Mouse (Mus musculus) CH12.LX (cell line): Measurements from ENCODE around the gene Olfr1412. TPM values are rescaled to one million over a fixed set of nuclear protein-coding genes. Genes with fewer than 3 reads are reported as not detected.

Experiments used
- DNase-seq: peaks from one replicate; pipeline ENCODE4 v3.0.0-alpha.2; 2013; ENCODE audit errors: extremely low read depth
- H3K27ac ChIP-seq: 2 replicates; pipeline ENCODE4 v1.5.1; 2012; ENCODE audit warnings: low read depth, mild to moderate bottlenecking, control low read depth, moderate library complexity; ENCODE audit not compliant: insufficient read depth
- H3K27me3 ChIP-seq: replicated peaks from 2 replicates; pipeline ENCODE3; 2012; ENCODE audit warnings: inconsistent platforms
- H3K36me3 ChIP-seq, 2 experiments: replicated peaks in 1 of 2; 2 replicates each; pipeline versions ENCODE3 to v1.6.1; 2012; ENCODE audit warnings: inconsistent platforms in 1 of 2, low read length in 1 of 2, mild to moderate bottlenecking in 1 of 2, mixed read lengths in 1 of 2, moderate library complexity in 1 of 2; ENCODE audit not compliant: control insufficient read depth in 1 of 2, insufficient read depth in 1 of 2
- H3K4me1 ChIP-seq, 2 experiments: 2 replicates each; pipeline ENCODE4 v1.6.1; 2012; ENCODE audit warnings: inconsistent platforms in 1 of 2, moderate library complexity in 1 of 2; ENCODE audit not compliant: insufficient read depth in 2 of 2, control insufficient read depth in 1 of 2
- H3K4me2 ChIP-seq: 2 replicates; pipeline ENCODE4 v1.6.1; 2012; ENCODE audit warnings: low read depth, mild to moderate bottlenecking, control low read depth; ENCODE audit not compliant: poor library complexity, insufficient read depth, severe bottlenecking
- H3K4me3 ChIP-seq, 3 experiments: fragments of 150-350 bp in 1 of 3; sonication (generic) in 1 of 3; replicated peaks in 1 of 3; 2 replicates each; pipeline versions ENCODE3 to v1.5.1; 2011 to 2012; ENCODE audit warnings: low read depth in 2 of 3, low read length in 2 of 3, mild to moderate bottlenecking in 2 of 3, moderate library complexity in 2 of 3, control low read depth in 1 of 3, improper control_type of control experiment in 1 of 3, inconsistent platforms in 1 of 3, mixed read lengths in 1 of 3; ENCODE audit not compliant: poor library complexity in 1 of 3
- H3K79me2 ChIP-seq: replicated peaks from 2 replicates; pipeline ENCODE4 v1.6.1; 2012; ENCODE audit warnings: mild to moderate bottlenecking, moderate library complexity; ENCODE audit not compliant: control insufficient read depth, poor library complexity, insufficient read depth, severe bottlenecking; ENCODE audit errors: extremely low read depth
- H3K9ac ChIP-seq: 2 replicates; pipeline ENCODE4 v1.6.1; 2012; ENCODE audit warnings: low read depth, mild to moderate bottlenecking, control low read depth, moderate library complexity; ENCODE audit not compliant: insufficient read depth
- H3K9me3 ChIP-seq: replicated peaks from 2 replicates; pipeline ENCODE3; 2012; ENCODE audit warnings: low read length, inconsistent platforms, mixed read lengths
- BHLHE40 ChIP-seq: IDR thresholded peaks from 2 replicates; pipeline ENCODE4 v1.6.1; 2011; ENCODE audit warnings: mild to moderate bottlenecking, low read depth, low read length, improper control_type of control experiment
- CHD1 ChIP-seq: IDR thresholded peaks from 2 replicates; pipeline ENCODE4 v1.6.1; 2012; ENCODE audit warnings: low read depth, low read length, improper control_type of control experiment, inconsistent platforms
- CHD2 ChIP-seq: IDR thresholded peaks from 2 replicates; pipeline ENCODE4 v1.6.1; 2011; ENCODE audit warnings: low read length, improper control_type of control experiment
- CTCF ChIP-seq, 2 experiments: IDR thresholded peaks in 1 of 2; conservative IDR thresholded peaks in 1 of 2; 2 replicates each; pipeline ENCODE4 v1.5.1; 2011 to 2012; ENCODE audit warnings: low read depth in 2 of 2, low read length in 2 of 2, improper control_type of control experiment in 1 of 2, inconsistent platforms in 1 of 2, mild to moderate bottlenecking in 1 of 2, moderate library complexity in 1 of 2
- E2F4 ChIP-seq: IDR thresholded peaks from 2 replicates; pipeline ENCODE4 v1.6.1; 2011; ENCODE audit warnings: low read depth, low read length, improper control_type of control experiment; ENCODE audit not compliant: insufficient replicate concordance
- ETS1 ChIP-seq: conservative IDR thresholded peaks from 2 replicates; pipeline ENCODE4 v1.6.1; 2012; ENCODE audit warnings: low read depth, mild to moderate bottlenecking, inconsistent platforms, low read length, improper control_type of control experiment, moderate library complexity
- IRF4 ChIP-seq: IDR thresholded peaks from 2 replicates; pipeline ENCODE4 v1.6.1; 2014; ENCODE audit warnings: low read depth, mild to moderate bottlenecking, inconsistent platforms, low read length, improper control_type of control experiment
- JUN ChIP-seq: IDR thresholded peaks from 2 replicates; pipeline ENCODE4 v1.6.1; 2011; ENCODE audit warnings: low read depth, mild to moderate bottlenecking, low read length, improper control_type of control experiment, moderate library complexity; ENCODE audit not compliant: insufficient read depth
- MAX ChIP-seq: IDR thresholded peaks from 2 replicates; pipeline ENCODE4 v1.6.1; 2011; ENCODE audit warnings: low read length, improper control_type of control experiment
- MEF2A ChIP-seq: IDR thresholded peaks from 2 replicates; pipeline ENCODE4 v1.6.1; 2014; ENCODE audit warnings: low read depth, mild to moderate bottlenecking, inconsistent platforms, low read length, improper control_type of control experiment, borderline replicate concordance
- MXI1 ChIP-seq: IDR thresholded peaks from 2 replicates; pipeline ENCODE4 v1.6.1; 2011; ENCODE audit warnings: mild to moderate bottlenecking, low read depth, low read length, improper control_type of control experiment
- MYC ChIP-seq: IDR thresholded peaks from 2 replicates; pipeline ENCODE4 v1.6.1; 2011; ENCODE audit warnings: low read depth, mild to moderate bottlenecking, improper control_type of control experiment, low read length
- NELFE ChIP-seq: IDR thresholded peaks from 2 replicates; pipeline ENCODE4 v1.6.1; 2011; ENCODE audit warnings: low read depth, low read length, improper control_type of control experiment
- POLR2A ChIP-seq: IDR thresholded peaks from 2 replicates; pipeline ENCODE4 v1.6.1; 2011; ENCODE audit warnings: low read depth, mild to moderate bottlenecking, improper control_type of control experiment, low read length
- POLR2AphosphoS2 ChIP-seq: IDR thresholded peaks from 2 replicates; pipeline ENCODE4 v1.6.1; 2011; ENCODE audit warnings: low read depth, low read length, improper control_type of control experiment
- SIN3A ChIP-seq: IDR thresholded peaks from 2 replicates; pipeline ENCODE4 v1.6.1; 2012; ENCODE audit warnings: low read length, improper control_type of control experiment, inconsistent platforms
- USF1 ChIP-seq: IDR thresholded peaks from 2 replicates; pipeline ENCODE4 v1.6.1; 2014; ENCODE audit warnings: low read depth, mild to moderate bottlenecking, inconsistent platforms, low read length, improper control_type of control experiment
- USF2 ChIP-seq: conservative IDR thresholded peaks from 2 replicates; pipeline ENCODE4 v1.6.1; 2011; ENCODE audit warnings: low read depth, low read length, improper control_type of control experiment
- ZKSCAN1 ChIP-seq: IDR thresholded peaks from 2 replicates; pipeline ENCODE4 v1.6.1; 2012; ENCODE audit warnings: low read depth, inconsistent platforms, low read length, improper control_type of control experiment, borderline replicate concordance
- ZMIZ1 ChIP-seq: IDR thresholded peaks from 2 replicates; pipeline ENCODE4 v1.6.1; 2012; ENCODE audit warnings: low read depth, mild to moderate bottlenecking, inconsistent platforms, low read length, improper control_type of control experiment
- ZNF384 ChIP-seq: IDR thresholded peaks from 2 replicates; pipeline ENCODE4 v1.6.1; 2012; ENCODE audit warnings: low read depth, low read length, improper control_type of control experiment, inconsistent platforms
- dilution Hi-C: fragments of 300-500 bp; cut with MboI; formaldehyde crosslinking; loops from 2 replicates; pipeline ENCODE4 v1.14.3; 2020; ENCODE audit warnings: low sequenced_read_pairs; ENCODE audit not compliant: extremely low pct_unique_long_range_greater_than_20kb, extremely low pct_ligation_motif_present
- in situ Hi-C: fragments of 300-500 bp; cut with MboI; formaldehyde crosslinking; loops from 3 replicates; pipeline ENCODE4 v1.14.3; 2019; ENCODE audit warnings: low sequenced_read_pairs, low pct_ligation_motif_present, low pct_unique_long_range_greater_than_20kb, mixed read lengths
- polyA plus RNA-seq: library from polyadenylated mRNA; unstranded; fragments of >175 nt; gene quantifications from 2 replicates; pipeline ENCODE4 v1.2.1, GENCODE M21; 2012; ENCODE audit warnings: low read depth; ENCODE audit not compliant: insufficient read length
- total RNA-seq, 2 experiments: library from RNA; depleted of rRNA; stranded (reverse); fragments of 300-350 nt in 1 of 2; fragments of >200 nt in 1 of 2; gene quantifications; 2 replicates each; pipeline ENCODE4 v1.2.3; 2012 to 2014

The Olfr1412 gene
- total and polyA plus RNA-seq, 3 experiments: not detected

DNA sequence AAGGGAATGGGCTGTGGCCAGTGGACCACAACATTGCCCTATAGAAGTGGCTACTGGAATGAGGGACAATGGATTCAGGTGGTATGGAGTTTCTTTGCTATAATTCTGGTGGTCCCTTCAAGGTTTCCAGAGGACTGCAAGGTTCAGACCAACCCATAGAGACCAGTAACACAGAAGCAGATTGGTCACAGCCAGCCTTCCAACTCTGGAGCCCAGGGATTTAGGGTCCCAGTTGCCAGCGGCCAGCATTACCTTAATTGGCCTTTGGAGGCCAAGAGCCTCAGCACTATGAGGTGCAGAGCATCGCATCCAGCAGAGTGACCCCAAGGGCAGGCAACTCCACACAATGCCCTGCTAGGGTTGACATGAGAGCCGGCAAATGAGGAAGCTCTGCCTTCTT lies 14.6 kb upstream of the Olfr1412 start, which contains the start of gene Olfr1413:
TSS of gene Olfr1413 (plus strand) at position 301 of the 400 bp plus-strand sequence.
- Histone ChIP-seq H3K4me2 (no peak within 1 kb of the TSS), H3K9me3 (no peaks in the 10 kb centered on the region), H3K9ac (no peak within 1 kb of the TSS), H3K36me3 (no peaks in the 10 kb centered on the region), H3K27me3 (peaks cover 66% of the 10 kb centered on the region), H3K4me3 (no peak within 1 kb of the TSS), H3K4me1 (no peaks in the 10 kb centered on the region), H3K79me2 (no peaks in the 10 kb centered on the region), H3K27ac (no peak within 1 kb of the TSS)
- DNase-seq: no peak
- in situ Hi-C loops (no loop called here), dilution Hi-C loops (no loop called here)
- TF ChIP-seq BHLHE40: no peak
- TF ChIP-seq, all 38 proteins: peak for 0

DNA sequence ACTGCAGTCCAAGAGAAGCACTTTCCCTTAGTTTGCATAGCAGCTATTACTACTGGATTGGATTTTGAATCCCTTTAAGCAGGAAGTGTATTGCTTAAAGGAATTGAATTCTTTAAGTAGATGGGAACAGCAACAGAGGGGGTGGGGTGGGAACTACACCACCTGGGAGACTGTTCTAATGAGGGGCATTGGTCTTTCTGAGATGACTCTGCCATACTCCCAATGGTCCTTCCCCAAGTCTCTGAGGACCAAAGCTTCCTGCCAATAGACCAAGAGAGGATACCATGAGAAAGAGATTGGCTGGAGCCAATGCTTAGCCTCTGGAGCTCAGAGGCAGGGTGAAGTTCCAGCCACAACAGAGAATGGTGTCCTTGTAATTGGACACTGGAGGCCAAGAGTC lies 8.5 kb downstream of the Olfr1412 start, which contains the start of gene Olfr1411:
TSS of gene Olfr1411 (plus strand) at position 301 of the 400 bp plus-strand sequence.
- no peaks in the 10 kb centered on the region for H3K79me2 ChIP-seq
- H3K27ac ChIP-seq: no peak within 1 kb of the TSS
- in situ Hi-C loops: no loop called here
- TF ChIP-seq CHD2 (no peak), IRF4 (no peak), NELFE (no peak)
- TF ChIP-seq, all 38 proteins: peak for 0
- Histone ChIP-seq H3K27me3 (peaks cover 78% of the 10 kb centered on the region), H3K4me1 (0 out of 4 replicates have a peak, but pooled peaks cover 0 to 3% of the 10 kb centered on the region in 2 experiments), H3K9me3 (no peaks in the 10 kb centered on the region), H3K9ac (no peak within 1 kb of the TSS), H3K4me2 (no peak within 1 kb of the TSS), H3K4me3 (no peak within 1 kb of the TSS), H3K36me3 (no peaks in the 10 kb centered on the region)
- dilution Hi-C loops: no loop called here
- DNase-seq: no peak

DNA sequence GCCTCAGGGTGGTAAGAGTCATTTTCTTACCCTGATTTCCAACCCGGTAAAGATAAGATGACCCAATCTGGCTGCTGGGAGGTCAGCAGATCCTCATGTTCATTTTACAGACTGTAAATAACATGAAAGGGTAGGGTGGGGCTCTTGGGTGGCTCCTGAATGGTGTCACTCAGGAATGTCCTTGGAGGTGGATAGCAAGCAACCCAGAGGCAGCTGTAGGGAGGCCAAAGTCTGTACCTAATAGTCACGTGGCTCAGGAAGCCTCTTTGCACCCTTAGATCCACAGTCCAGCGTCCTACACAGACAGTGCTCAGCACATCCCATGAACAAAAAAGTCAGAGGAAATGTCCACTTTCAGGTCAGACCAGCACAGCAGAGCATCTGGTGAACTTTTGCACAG lies 10.4 kb downstream of the Olfr1412 start:
- in situ Hi-C loops (no loop called here), dilution Hi-C loops (no loop called here)
- H3K36me3 ChIP-seq: no peaks in the 10 kb centered on the region
- H3K4me2 ChIP-seq: no peak overlapping the region
- DNase-seq: no peak
- H3K4me3 ChIP-seq: no peak overlapping the region
- H3K9me3 ChIP-seq: no peaks in the 10 kb centered on the region
- no peak overlapping the region for H3K27ac ChIP-seq
- peaks cover 75% of the 10 kb centered on the region for H3K27me3 ChIP-seq
- no peaks in the 10 kb centered on the region for H3K79me2 ChIP-seq
- H3K9ac ChIP-seq: no peak overlapping the region
- no peak for TF ChIP-seq ETS1
- no peak for TF ChIP-seq ZNF384
- TF ChIP-seq ZMIZ1: no peak
- no peak for TF ChIP-seq MEF2A
- no peak for TF ChIP-seq SIN3A
- TF ChIP-seq MAX: no peak
- TF ChIP-seq ZKSCAN1: no peak
- no peak for TF ChIP-seq E2F4
- TF ChIP-seq POLR2A: no peak
- TF ChIP-seq POLR2AphosphoS2: no peak
- TF ChIP-seq JUN: no peak
- TF ChIP-seq USF1: no peak
- no peak for TF ChIP-seq CHD2
- no peak for TF ChIP-seq BHLHE40
- TF ChIP-seq CTCF (conservative IDR thresholded peaks at IDR 0.05 in 1 of 2, IDR thresholded peaks at IDR 0.05 in 1 of 2; ENCODE audit: low read depth in 2 of 2, low read length in 2 of 2): no peak
- TF ChIP-seq USF2: no peak
- TF ChIP-seq MYC: no peak
- no peak for TF ChIP-seq MXI1
- no peak for TF ChIP-seq CHD1
- 0 out of 4 replicates have a peak, but pooled peaks cover 0 to 3% of the 10 kb centered on the region in 2 experiments for H3K4me1 ChIP-seq
